Mouse (Mus musculus) heart, embryonic 12.5 days (tissue): ENCODE results near the gene Pla2g4f. TPM values are rescaled to one million over a fixed set of nuclear protein-coding genes. Genes with fewer than 3 reads are reported as not detected.

ENCODE experiments used
- ATAC-seq: fragments of 200-750 bp; cut with Nextera tagmentation; 2 replicates; pipeline ENCODE4 v1.8.0; 2017; ENCODE audit warnings: moderate TSS enrichment, moderate library complexity; ENCODE audit not compliant: insufficient number of reproducible peaks, low FRiP score
- H3K27ac ChIP-seq: fragments of 300-500 bp; sonication (generic); 2 replicates; pipeline ENCODE4 v1.5.1; 2016; ENCODE audit warnings: mild to moderate bottlenecking, moderate library complexity; ENCODE audit not compliant: poor library complexity, severe bottlenecking
- H3K27me3 ChIP-seq: fragments of 300-500 bp; sonication (generic); replicated peaks from 2 replicates; pipeline ENCODE4 v1.6.1; 2016; ENCODE audit warnings: mild to moderate bottlenecking, moderate library complexity
- H3K36me3 ChIP-seq: fragments of 300-500 bp; sonication (generic); 2 replicates; pipeline ENCODE4 v1.6.1; 2016; ENCODE audit warnings: mild to moderate bottlenecking, moderate library complexity
- H3K4me1 ChIP-seq: fragments of 300-500 bp; sonication (generic); replicated peaks from 2 replicates; pipeline ENCODE4 v1.6.1; 2016; ENCODE audit warnings: mild to moderate bottlenecking
- H3K4me2 ChIP-seq: fragments of 300-500 bp; sonication (generic); 2 replicates; pipeline ENCODE4 v1.6.1; 2016; ENCODE audit warnings: mild to moderate bottlenecking, moderate library complexity
- H3K4me3 ChIP-seq: fragments of 300-500 bp; sonication (generic); 2 replicates; pipeline ENCODE4 v1.5.1; 2016; ENCODE audit warnings: mild to moderate bottlenecking
- H3K9ac ChIP-seq: fragments of 300-500 bp; sonication (generic); 2 replicates; pipeline ENCODE4 v1.6.1; 2016; ENCODE audit warnings: mild to moderate bottlenecking, moderate library complexity
- H3K9me3 ChIP-seq: fragments of 300-500 bp; sonication (generic); replicated peaks from 2 replicates; pipeline ENCODE4 v1.6.1; 2016; ENCODE audit warnings: mild to moderate bottlenecking, moderate library complexity
- WGBS: fragments of 180-500 bp; shearing (Covaris S2); methylation state at CpG from one replicate; pipeline ENCODE4 v1.1.7; 2016; 5-methylcytosine and 5-hydroxymethylcytosine counted together
- polyA plus RNA-seq: library from polyadenylated mRNA; unstranded; fragments of >200 nt; fragmentation: Nextera tagmentation; extraction: Ambion mirVana; gene quantifications from 2 replicates; pipeline ENCODE4 v1.2.1, GENCODE M21; 2016

Gene Pla2g4f
- polyA plus RNA-seq, 1 experiment from 2014 or later = not detected

GRCm38 (mm10) chr2:120279961-120280360 lies 34.0 kb downstream of the Pla2g4f start:
- Histone ChIP-seq H3K4me3 (no peak overlapping the region), H3K36me3 (no peaks in the 10 kb centered on the region), H3K9me3 (no peaks in the 10 kb centered on the region), H3K9ac (no peak overlapping the region), H3K27ac (no peak overlapping the region), H3K27me3 (no peaks in the 10 kb centered on the region), H3K4me1 (no peaks in the 10 kb centered on the region), H3K4me2 (no peak overlapping the region)
- no peak for ATAC-seq
- 14% methylated on average over 8 of the region's 8 CpGs for WGBS

- Histone ChIP-seq H3K4me2 (no peak overlapping the region), H3K4me3 (no peak overlapping the region), H3K27ac (no peak overlapping the region), H3K9ac (no peak overlapping the region), H3K36me3 (no peaks in the 10 kb centered on the region), H3K4me1 (no peaks in the 10 kb centered on the region), H3K27me3 (no peaks in the 10 kb centered on the region), H3K9me3 (no peaks in the 10 kb centered on the region)
- WGBS = 72% methylated on average over 4 of the region's 4 CpGs
- no peak for ATAC-seq
Observed at GRCm38 (mm10) chr2:120276951-120277350, 37.0 kb downstream of the Pla2g4f start.

- no peak for ATAC-seq
- peak overlapping the region; percentile 57 for H3K4me2 ChIP-seq
- H3K4me3 ChIP-seq = peak overlapping the region; percentile 17
- H3K36me3 ChIP-seq = no peaks in the 10 kb centered on the region
- no peak overlapping the region for H3K9ac ChIP-seq
- WGBS = under 1% methylated on average over 9 of the region's 9 CpGs
- peaks cover 3% of the 10 kb centered on the region; the same call in 1 of the 2 replicates for H3K9me3 ChIP-seq
- peaks cover 36% of the 10 kb centered on the region for H3K27me3 ChIP-seq
- peaks cover 9% of the 10 kb centered on the region; the same call in 1 of the 2 replicates for H3K4me1 ChIP-seq
- H3K27ac ChIP-seq = no peak overlapping the region
Observed at GRCm38 (mm10) chr2:120268635-120269034, 45.3 kb downstream of the Pla2g4f start.

GRCm38 (mm10) chr2:120265523-120265922 lies 48.4 kb downstream of the Pla2g4f start:
- Histone ChIP-seq H3K4me1 (peaks cover 9% of the 10 kb centered on the region; the same call in 1 of the 2 replicates), H3K4me2 (no peak overlapping the region), H3K9ac (no peak overlapping the region), H3K9me3 (peaks cover 3% of the 10 kb centered on the region; the same call in 1 of the 2 replicates), H3K4me3 (no peak overlapping the region), H3K36me3 (no peaks in the 10 kb centered on the region), H3K27me3 (peaks cover 34% of the 10 kb centered on the region), H3K27ac (no peak overlapping the region)
- 59% methylated on average over 6 of the region's 6 CpGs for WGBS
- no peak for ATAC-seq

- Histone ChIP-seq H3K4me3 (no peak overlapping the region), H3K9me3 (peaks cover 3% of the 10 kb centered on the region; the same call in 1 of the 2 replicates), H3K27ac (no peak overlapping the region), H3K4me2 (no peak overlapping the region), H3K9ac (no peak overlapping the region), H3K4me1 (peaks cover 9% of the 10 kb centered on the region; the same call in 1 of the 2 replicates), H3K36me3 (no peaks in the 10 kb centered on the region), H3K27me3 (peaks cover 27% of the 10 kb centered on the region)
- ATAC-seq = no peak
- WGBS = 44% methylated on average over 10 of the region's 10 CpGs
Observed at GRCm38 (mm10) chr2:120264858-120265257, 49.1 kb downstream of the Pla2g4f start.

- Histone ChIP-seq H3K4me1 (no peaks in the 10 kb centered on the region), H3K9ac (no peak overlapping the region), H3K4me3 (no peak overlapping the region), H3K36me3 (no peaks in the 10 kb centered on the region), H3K9me3 (peaks cover 3% of the 10 kb centered on the region; the same call in 1 of the 2 replicates), H3K27me3 (peaks cover 14% of the 10 kb centered on the region), H3K27ac (no peak overlapping the region), H3K4me2 (no peak overlapping the region)
- 19% methylated on average over 1 of the region's 1 CpGs for WGBS
- ATAC-seq = no peak
Observed at GRCm38 (mm10) chr2:120262876-120263275, 51.1 kb downstream of the Pla2g4f start.

- H3K36me3 ChIP-seq = no peaks in the 10 kb centered on the region
- WGBS = 62% methylated on average over 3 of the region's 3 CpGs
Observed at GRCm38 (mm10) chr2:120261346-120261745, 52.6 kb downstream of the Pla2g4f start.

GRCm38 (mm10) chr2:120256259-120256658 lies 57.7 kb downstream of the Pla2g4f start:
- Histone ChIP-seq H3K9me3 (no peaks in the 10 kb centered on the region), H3K27me3 (no peaks in the 10 kb centered on the region; the same call in 1 of the 2 replicates), H3K4me2 (no peak overlapping the region), H3K4me1 (no peaks in the 10 kb centered on the region), H3K9ac (no peak overlapping the region), H3K27ac (no peak overlapping the region), H3K4me3 (no peak overlapping the region), H3K36me3 (no peaks in the 10 kb centered on the region)
- ATAC-seq = no peak

More at GRCm38 (mm10) chr2:120261346-120261745, 52.6 kb downstream of the Pla2g4f start:
- ATAC-seq = no peak
- Histone ChIP-seq H3K27ac (no peak overlapping the region), H3K4me2 (no peak overlapping the region), H3K27me3 (peaks cover 9% of the 10 kb centered on the region), H3K4me1 (no peaks in the 10 kb centered on the region), H3K9ac (no peak overlapping the region), H3K4me3 (no peak overlapping the region), H3K9me3 (peaks cover 3% of the 10 kb centered on the region; the same call in 1 of the 2 replicates)

GRCm38 (mm10) chr2:120252644-120253043 lies 61.3 kb downstream of the Pla2g4f start:
- Histone ChIP-seq H3K9ac (no peak overlapping the region), H3K27me3 (no peaks in the 10 kb centered on the region; the same call in 1 of the 2 replicates), H3K27ac (no peak overlapping the region), H3K4me1 (no peaks in the 10 kb centered on the region), H3K4me3 (no peak overlapping the region), H3K4me2 (no peak overlapping the region), H3K9me3 (no peaks in the 10 kb centered on the region), H3K36me3 (no peaks in the 10 kb centered on the region)
- WGBS = 81% methylated on average over 6 of the region's 6 CpGs
- ATAC-seq = no peak

Other genes with a start within 250 kb of the Pla2g4f start
- 159 and 186 TPM in 2 replicates for gene Ehd4, start 159.6 kb downstream of the Pla2g4f start, polyA plus RNA-seq
- gene Pla2g4e, start 68.8 kb downstream of the Pla2g4f start, polyA plus RNA-seq = 0.59 and 0.73 TPM in 2 replicates
- gene Pla2g4d, start 25.0 kb downstream of the Pla2g4f start, polyA plus RNA-seq = not detected in 2 replicates
- 19.9 TPM in 2 replicates for gene Vps39, start 39.0 kb upstream of the Pla2g4f start, polyA plus RNA-seq
- 10.6 and 10.7 TPM in 2 replicates for gene Ganc, start 89.7 kb upstream of the Pla2g4f start, polyA plus RNA-seq
- gene Tmem87a, start 89.9 kb upstream of the Pla2g4f start, polyA plus RNA-seq = 6.6 and 7.2 TPM in 2 replicates
- gene Capn3, start 141.9 kb upstream of the Pla2g4f start, polyA plus RNA-seq = 3.9 and 6.1 TPM in 2 replicates
- 60.2 and 61.3 TPM in 2 replicates for gene Zfp106, start 249.7 kb upstream of the Pla2g4f start, polyA plus RNA-seq